Mouse (Mus musculus) lung, adult 2 months (tissue): ENCODE data around the gene Slc38a4.

Source experiments
- CTCF ChIP-seq: fragments of 200-500 bp; IDR thresholded peaks from 2 replicates; pipeline ENCODE4 v1.5.1; 2011; ENCODE audit warnings: mild to moderate bottlenecking, low read length, control low read depth; ENCODE audit not compliant: insufficient read depth
- POLR2A ChIP-seq: fragments of 200-500 bp; IDR thresholded peaks from 2 replicates; pipeline ENCODE4 v1.6.1; 2011; ENCODE audit warnings: low read depth, mild to moderate bottlenecking, control low read depth, low read length, borderline replicate concordance; ENCODE audit errors: extremely low read depth

DNA sequence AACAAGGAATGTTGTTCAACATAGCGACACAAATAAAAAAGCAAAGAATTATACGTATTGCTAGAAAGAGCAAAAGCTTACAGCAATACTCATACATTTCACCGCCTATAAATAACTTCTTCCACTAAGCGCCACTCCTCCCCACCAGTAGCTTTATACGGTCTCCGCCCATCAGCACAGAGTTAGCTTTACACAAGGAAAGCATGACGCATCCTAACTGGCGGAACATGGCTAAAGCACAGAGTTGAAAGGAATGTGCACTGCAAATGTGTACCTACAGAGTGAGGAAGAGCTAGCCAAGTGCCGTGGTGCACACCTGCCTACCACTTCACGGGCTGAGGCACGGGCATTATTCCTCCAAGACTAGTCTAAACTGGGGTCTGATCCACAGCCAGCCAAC lies 95.4 kb downstream of the Slc38a4 start:
- TF ChIP-seq POLR2A (no peak), CTCF (no peak)
